Mouse (Mus musculus) MEL (cell line): ENCODE data around the gene Ppp1r27. TPM values are rescaled to one million over a fixed set of nuclear protein-coding genes. Genes with fewer than 3 reads are reported as not detected.

Experiments used
- DNase-seq: peaks from one replicate; pipeline ENCODE4 v3.0.0; 2011; ENCODE audit warnings: low read depth, low spot score
- H3K27ac ChIP-seq: 2 replicates; pipeline ENCODE4 v1.5.1; 2012; ENCODE audit warnings: low read depth, mild to moderate bottlenecking, control low read depth, low read length, moderate library complexity; ENCODE audit not compliant: control insufficient read depth
- H3K27me3 ChIP-seq, 2 experiments: fragments of 150-350 bp in 1 of 2; sonication (generic) in 1 of 2; 2 replicates each; pipeline ENCODE4 v1.6.1; 2012; ENCODE audit warnings: low read length in 2 of 2, mild to moderate bottlenecking in 2 of 2, improper control_type of control experiment in 1 of 2, moderate library complexity in 1 of 2; ENCODE audit not compliant: insufficient read depth in 2 of 2, control insufficient read depth in 1 of 2
- H3K36me3 ChIP-seq, 2 experiments: 2 replicates each; pipeline ENCODE4 v1.6.1; 2012 to 2014; ENCODE audit warnings: low read length in 2 of 2, improper control_type of control experiment in 1 of 2, inconsistent platforms in 1 of 2, mild to moderate bottlenecking in 1 of 2; ENCODE audit not compliant: insufficient read depth in 2 of 2, control insufficient read depth in 1 of 2
- H3K4me1 ChIP-seq, 2 experiments: fragments of 150-350 bp in 1 of 2; sonication (generic) in 1 of 2; 2 replicates each; pipeline ENCODE4 v1.6.1; 2012; ENCODE audit warnings: low read length in 2 of 2, improper control_type of control experiment in 1 of 2, mild to moderate bottlenecking in 1 of 2; ENCODE audit not compliant: insufficient read depth in 2 of 2, control insufficient read depth in 1 of 2
- H3K4me3 ChIP-seq, 2 experiments: fragments of 150-350 bp in 1 of 2; sonication (generic) in 1 of 2; 2 replicates each; pipeline ENCODE4 v1.5.1; 2012; ENCODE audit warnings: low read depth in 2 of 2, low read length in 2 of 2, mild to moderate bottlenecking in 2 of 2, moderate library complexity in 2 of 2, control low read depth in 1 of 2, improper control_type of control experiment in 1 of 2; ENCODE audit not compliant: control insufficient read depth in 1 of 2, insufficient read depth in 1 of 2
- H3K79me2 ChIP-seq: 2 replicates; pipeline ENCODE4 v1.6.1; 2012; ENCODE audit warnings: mild to moderate bottlenecking, low read length, moderate library complexity; ENCODE audit not compliant: control insufficient read depth, poor library complexity, insufficient read depth
- H3K9ac ChIP-seq: 2 replicates; pipeline ENCODE4 v1.6.1; 2012; ENCODE audit warnings: low read depth, mild to moderate bottlenecking, control low read depth, low read length, moderate library complexity; ENCODE audit not compliant: control insufficient read depth, poor library complexity, severe bottlenecking
- H3K9me3 ChIP-seq: fragments of 150-350 bp; sonication (generic); replicated peaks from 2 replicates; pipeline ENCODE4 v1.6.1; 2012; ENCODE audit warnings: mild to moderate bottlenecking, low read length, improper control_type of control experiment, moderate library complexity; ENCODE audit not compliant: insufficient read depth
- BHLHE40 ChIP-seq: IDR thresholded peaks from 2 replicates; pipeline ENCODE4 v1.6.1; 2012; ENCODE audit warnings: low read depth, mild to moderate bottlenecking, inconsistent platforms, low read length, improper control_type of control experiment, borderline replicate concordance
- E2F4 ChIP-seq: IDR thresholded peaks from 2 replicates; pipeline ENCODE4 v1.6.1; 2011; ENCODE audit warnings: low read depth, low read length, improper control_type of control experiment, borderline replicate concordance
- JUND ChIP-seq: IDR thresholded peaks from 2 replicates; pipeline ENCODE4 v1.6.1; 2011; ENCODE audit warnings: low read depth, mild to moderate bottlenecking, improper control_type of control experiment, low read length
- KAT2A ChIP-seq: conservative IDR thresholded peaks from 2 replicates; pipeline ENCODE4 v1.6.1; 2012; ENCODE audit warnings: low read depth, low read length, improper control_type of control experiment, inconsistent platforms
- MEF2A ChIP-seq: IDR thresholded peaks from 2 replicates; pipeline ENCODE4 v1.6.1; 2014; ENCODE audit warnings: low read depth, mild to moderate bottlenecking, inconsistent platforms, low read length, improper control_type of control experiment; ENCODE audit not compliant: poor library complexity, insufficient replicate concordance, severe bottlenecking; ENCODE audit errors: extremely low read depth
- MYB ChIP-seq: IDR thresholded peaks from 2 replicates; pipeline ENCODE4 v1.6.1; 2011; ENCODE audit warnings: mild to moderate bottlenecking, low read depth, low read length, improper control_type of control experiment
- NRF1 ChIP-seq: IDR thresholded peaks from 2 replicates; pipeline ENCODE4 v1.6.1; 2014; ENCODE audit warnings: low read depth, mild to moderate bottlenecking, inconsistent platforms, low read length, improper control_type of control experiment, moderate library complexity; ENCODE audit not compliant: poor library complexity, insufficient read depth, severe bottlenecking
- RCOR1 ChIP-seq: IDR thresholded peaks from 2 replicates; pipeline ENCODE4 v1.6.1; 2012; ENCODE audit warnings: low read depth, mild to moderate bottlenecking, inconsistent platforms, low read length, improper control_type of control experiment
- UBTF ChIP-seq: IDR thresholded peaks from 2 replicates; pipeline ENCODE4 v1.6.1; 2012; ENCODE audit warnings: low read depth, mild to moderate bottlenecking, inconsistent platforms, low read length, improper control_type of control experiment, moderate library complexity, borderline replicate concordance; ENCODE audit not compliant: insufficient read depth
- ZKSCAN1 ChIP-seq: IDR thresholded peaks from 2 replicates; pipeline ENCODE4 v1.6.1; 2012; ENCODE audit warnings: low read depth, mild to moderate bottlenecking, inconsistent platforms, low read length, improper control_type of control experiment, moderate library complexity
- polyA plus RNA-seq, 2 experiments: library from polyadenylated mRNA; stranded (reverse) in 1 of 2; unstranded in 1 of 2; fragments of >175 nt in 1 of 2; fragments of >200 nt in 1 of 2; gene quantifications; 2 replicates each; pipeline versions ENCODE4 v1.2.1 to v1.2.4; 2012; ENCODE audit warnings: low replicate concordance in 2 of 2, low read depth in 1 of 2; ENCODE audit not compliant: insufficient read length in 2 of 2, insufficient read depth in 1 of 2, missing spikeins in 1 of 2
- total RNA-seq: library from RNA; depleted of rRNA; stranded (reverse); fragments of 300-350 nt; gene quantifications from 2 replicates; pipeline ENCODE4 v1.2.3, GENCODE M21; 2012

Gene Ppp1r27
- total and polyA plus RNA-seq, 3 experiments: not detected

DNA sequence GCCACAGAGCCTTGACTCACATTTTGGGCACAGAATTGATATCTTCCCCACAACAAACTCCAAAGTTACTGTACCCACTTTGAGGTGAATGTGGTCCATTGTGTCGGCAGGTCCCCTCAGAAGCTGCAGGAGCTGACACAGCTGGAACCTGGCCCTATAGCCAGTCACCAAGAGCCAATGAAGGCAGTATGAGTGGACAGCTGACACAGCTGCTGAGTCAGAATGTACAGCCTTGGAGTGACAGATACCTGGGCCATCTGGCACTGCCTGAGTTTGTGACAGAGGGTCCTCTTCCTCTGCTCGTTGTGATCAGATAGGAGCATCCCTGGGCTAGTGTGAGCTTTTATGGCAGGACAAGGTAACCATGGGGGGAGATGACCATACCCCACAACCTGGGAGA, 4.3 kb upstream of the Ppp1r27 start:
- Histone ChIP-seq H3K9ac (no peak overlapping the region), H3K27ac (no peak overlapping the region), H3K36me3 (peaks cover under 1 to 2% of the 10 kb centered on the region in 2 experiments; a peak in 3 of 4 replicates), H3K4me3 (no peak overlapping the region), H3K4me1 (peaks cover 0 to 3% of the 10 kb centered on the region in 2 experiments; a peak in 2 of 4 replicates), H3K27me3 (no peaks in the 10 kb centered on the region), H3K9me3 (no peaks in the 10 kb centered on the region), H3K79me2 (peaks cover 2% of the 10 kb centered on the region; the same call in 1 of the 2 replicates)
- TF ChIP-seq RCOR1 (no peak), UBTF (no peak), BHLHE40 (no peak), NRF1 (no peak), MEF2A (no peak), ZKSCAN1 (no peak), KAT2A (no peak), JUND (no peak)
- no peak for DNase-seq

DNA sequence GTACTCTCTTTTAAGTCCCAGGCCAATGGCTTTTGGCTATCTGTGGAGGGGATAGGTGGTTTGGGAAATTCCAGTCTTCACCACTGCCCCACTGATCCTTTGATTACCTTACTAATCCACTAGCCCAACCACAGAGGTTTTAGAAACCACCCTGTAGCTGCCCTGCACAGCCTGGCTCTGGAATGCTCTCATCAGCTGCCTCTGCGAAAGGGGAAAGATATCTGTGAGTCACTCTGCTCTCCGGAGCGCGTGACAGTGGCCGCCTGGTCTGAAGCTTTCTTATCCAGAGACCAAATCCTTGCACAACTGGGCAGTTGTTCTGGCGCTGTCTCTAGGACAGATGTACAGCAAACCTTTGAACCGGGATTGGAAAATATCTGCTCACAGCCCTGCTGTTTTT, 3.9 kb upstream of the Ppp1r27 start:
- Histone ChIP-seq H3K9ac (no peak overlapping the region), H3K27ac (no peak overlapping the region), H3K4me3 (no peak overlapping the region), H3K4me1 (peaks cover 0 to 8% of the 10 kb centered on the region in 2 experiments; a peak in 3 of 4 replicates), H3K79me2 (peaks cover 7% of the 10 kb centered on the region), H3K9me3 (no peaks in the 10 kb centered on the region), H3K36me3 (peaks cover 0 to 4% of the 10 kb centered on the region in 2 experiments; a peak in 2 of 4 replicates), H3K27me3 (no peaks in the 10 kb centered on the region)
- no peak for DNase-seq
- no peak for TF ChIP-seq MEF2A
- TF ChIP-seq MYB: no peak
- TF ChIP-seq KAT2A: no peak

DNA sequence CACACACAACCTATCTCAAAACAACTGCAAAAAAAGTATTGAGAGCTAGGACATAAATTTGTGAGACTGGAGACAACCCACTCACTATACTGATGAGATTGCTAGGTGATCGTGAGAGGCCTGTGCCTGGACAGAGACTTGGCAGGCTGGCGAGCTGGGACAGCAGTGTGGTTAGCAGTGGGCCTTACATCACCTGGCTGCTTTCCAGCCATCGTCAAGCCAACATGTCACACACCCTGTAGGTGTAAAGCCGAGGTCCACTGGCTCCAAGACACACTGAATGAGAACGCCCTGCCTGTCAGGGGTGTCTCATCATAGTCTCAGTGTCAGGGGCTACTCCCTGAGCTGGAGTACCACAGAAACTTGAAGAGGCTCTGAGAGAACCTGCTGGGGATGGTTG, 1.8 kb upstream of the Ppp1r27 start:
- Histone ChIP-seq H3K27me3 (no peaks in the 10 kb centered on the region), H3K9me3 (no peaks in the 10 kb centered on the region), H3K27ac (no peak overlapping the region), H3K9ac (no peak overlapping the region), H3K4me3 (no peak overlapping the region), H3K79me2 (peaks cover 14% of the 10 kb centered on the region), H3K36me3 (peaks cover 0 to 8% of the 10 kb centered on the region in 2 experiments; a peak in 2 of 4 replicates), H3K4me1 (peaks cover 7 to 16% of the 10 kb centered on the region in 2 experiments)
- TF ChIP-seq JUND (no peak), RCOR1 (no peak), E2F4 (no peak)
- no peak for DNase-seq
